Mouse (Mus musculus): ENCODE data around the gene Birc3. TPM values are rescaled to one million over a fixed set of nuclear protein-coding genes. Genes with fewer than 3 reads are reported as not detected.

The Birc3 gene
- polyA plus RNA-seq, 1 experiment from 2014 or later, result 8.6 TPM

DNA sequence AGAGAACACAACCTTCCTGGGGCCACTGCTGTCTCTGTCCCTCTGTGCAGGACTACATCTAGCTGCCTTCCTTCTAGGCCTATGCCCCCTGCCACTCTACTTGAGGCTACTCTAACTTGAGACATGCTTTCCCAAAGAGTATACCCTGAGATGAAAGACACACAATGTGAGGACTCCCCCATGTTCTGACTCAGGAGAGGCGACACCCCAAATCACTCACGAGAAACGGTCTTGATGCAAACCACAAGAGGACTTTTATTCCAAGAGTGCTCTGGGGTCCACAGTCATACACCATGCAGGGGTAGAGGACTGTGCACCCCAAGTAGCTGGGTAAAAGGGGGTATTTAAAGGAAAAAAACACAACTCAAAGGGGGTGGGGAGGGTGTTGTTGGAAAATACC lies 11.4 kb upstream of the Birc3 start:
- H3K9ac ChIP-seq (ENCODE audit: low read depth, low read length), result no peak overlapping the region
- H3K9me3 ChIP-seq (ENCODE audit: control insufficient read depth), result peaks cover 9% of the 10 kb centered on the region; the same call in 1 of the 2 replicates
- ATAC-seq, result no peak
- H3K36me3 ChIP-seq (ENCODE audit: control insufficient read depth, insufficient read depth), result no peaks in the 10 kb centered on the region
- 97% methylated on average over 3 of the region's 3 CpGs for WGBS
- no peaks in the 10 kb centered on the region for H3K27me3 ChIP-seq (replicated peaks; ENCODE audit: control insufficient read depth, insufficient read depth, low read length)
- H3K4me3 ChIP-seq (ENCODE audit: low read depth, low read length), result no peak overlapping the region
- H3K27ac ChIP-seq (ENCODE audit: low read depth, low read length), result no peak overlapping the region
- no peak for TF ChIP-seq CTCF (IDR thresholded peaks at IDR 0.05; ENCODE audit: low read depth)
- H3K4me2 ChIP-seq (replicated peaks; ENCODE audit: low read depth), result no peak overlapping the region
- no peaks in the 10 kb centered on the region for H3K4me1 ChIP-seq (replicated peaks; ENCODE audit: control insufficient read depth, insufficient read depth, low read length)

DNA sequence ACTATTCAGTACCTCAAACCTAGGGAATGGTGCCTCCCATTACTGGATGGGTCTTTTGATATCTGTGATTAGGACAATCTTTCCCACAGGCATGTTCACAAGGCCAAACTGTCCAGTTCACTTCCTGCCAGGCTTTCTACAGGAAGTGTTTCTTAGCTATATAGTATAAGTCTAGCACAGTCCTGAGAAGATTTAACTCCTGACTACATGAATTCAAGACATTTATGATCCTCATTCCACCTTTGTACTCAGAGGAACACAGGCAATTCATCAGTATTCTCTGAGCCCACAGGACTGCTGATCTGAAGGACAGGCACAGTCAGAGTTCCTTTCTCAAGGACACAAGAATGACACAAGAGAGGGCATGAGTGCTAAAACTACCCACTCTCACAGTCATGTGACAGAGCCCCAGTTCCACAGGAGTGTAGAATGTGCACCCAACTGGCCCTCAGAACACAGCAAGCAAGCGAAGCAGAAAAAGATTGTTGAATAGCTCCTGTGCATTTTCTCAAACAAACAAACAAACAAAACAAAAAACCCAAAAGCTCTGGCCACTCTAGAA lies 9.4 kb upstream of the Birc3 start:
- no peaks in the 10 kb centered on the region for H3K36me3 ChIP-seq (ENCODE audit: control insufficient read depth, insufficient read depth)
- TF ChIP-seq CTCF (IDR thresholded peaks at IDR 0.05; ENCODE audit: low read depth), result no peak
- no peak overlapping the region for H3K4me3 ChIP-seq (ENCODE audit: low read depth, low read length)
- no peak overlapping the region for H3K4me2 ChIP-seq (replicated peaks; ENCODE audit: low read depth)
- H3K9me3 ChIP-seq (ENCODE audit: control insufficient read depth), result peaks cover 9% of the 10 kb centered on the region; the same call in 1 of the 2 replicates
- 100% methylated on average over 1 of the region's 1 CpGs for WGBS
- no peak overlapping the region for H3K9ac ChIP-seq (ENCODE audit: low read depth, low read length)
- H3K27me3 ChIP-seq (replicated peaks; ENCODE audit: control insufficient read depth, insufficient read depth, low read length), result no peaks in the 10 kb centered on the region
- H3K4me1 ChIP-seq (replicated peaks; ENCODE audit: control insufficient read depth, insufficient read depth, low read length), result no peaks in the 10 kb centered on the region
- peak; percentile 92 for ATAC-seq
- no peak overlapping the region for H3K27ac ChIP-seq (ENCODE audit: low read depth, low read length)

GRCm38 (mm10) chr9:7873511-7874211 lies 675 bp upstream of the Birc3 start:
- Histone ChIP-seq H3K9ac (ENCODE audit: low read depth, low read length) (no peak overlapping the region), H3K4me3 (ENCODE audit: low read depth, low read length) (no peak overlapping the region), H3K4me2 (replicated peaks; ENCODE audit: low read depth) (peak overlapping the region; percentile 76), H3K27ac (ENCODE audit: low read depth, low read length) (peak overlapping the region; percentile 95), H3K27me3 (replicated peaks; ENCODE audit: control insufficient read depth, insufficient read depth, low read length) (no peaks in the 10 kb centered on the region), H3K36me3 (ENCODE audit: control insufficient read depth, insufficient read depth) (no peaks in the 10 kb centered on the region; the same call in 1 of the 2 replicates), H3K4me1 (replicated peaks; ENCODE audit: control insufficient read depth, insufficient read depth, low read length) (0 out of 2 replicates have a peak, but pooled peaks cover 2% of the 10 kb centered on the region), H3K9me3 (ENCODE audit: control insufficient read depth) (no peaks in the 10 kb centered on the region)
- 89% methylated on average over 8 of the region's 8 CpGs for WGBS
- TF ChIP-seq CTCF (IDR thresholded peaks at IDR 0.05; ENCODE audit: low read depth), result peak; percentile 36; the same call in 1 of the 2 replicates
- no peak for ATAC-seq

DNA sequence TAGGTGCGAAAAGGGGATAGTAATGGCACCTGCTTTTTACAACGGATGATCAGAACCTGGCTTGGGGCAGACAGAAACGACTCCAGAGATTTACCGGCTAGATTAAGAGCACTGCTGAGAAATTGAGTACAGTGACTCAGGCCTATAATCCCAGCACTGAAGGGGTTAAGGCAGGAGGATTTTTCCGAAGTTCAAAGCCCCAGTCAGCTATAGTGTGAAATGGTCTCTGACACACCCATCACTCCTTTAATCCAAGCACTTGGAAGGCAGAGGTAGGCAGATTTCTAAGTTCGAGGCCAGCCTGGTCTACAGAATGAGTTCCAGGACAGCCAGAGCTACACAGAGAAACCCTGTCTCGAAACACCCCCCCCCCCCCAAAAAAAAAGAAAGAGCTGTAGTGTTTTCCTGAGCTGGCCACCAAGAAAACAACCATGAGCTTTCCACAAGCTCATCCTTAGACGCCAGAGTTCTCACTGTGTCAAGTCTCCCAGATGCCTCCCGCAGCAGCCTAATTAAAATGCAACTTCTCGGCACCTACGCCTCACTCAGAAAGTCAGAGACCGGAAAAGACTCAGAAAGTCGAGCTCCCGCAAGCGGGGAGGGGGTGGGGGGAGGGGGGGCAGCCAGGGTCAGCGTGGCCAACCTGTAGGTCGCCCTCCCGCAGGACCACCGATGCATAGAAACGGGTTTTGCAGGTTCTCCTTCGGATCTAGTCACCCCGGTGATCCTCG lies 777 bp downstream of the Birc3 start:
- no peaks in the 10 kb centered on the region for H3K27me3 ChIP-seq (replicated peaks; ENCODE audit: control insufficient read depth, insufficient read depth, low read length)
- peak overlapping the region; percentile 76 for H3K4me2 ChIP-seq (replicated peaks; ENCODE audit: low read depth)
- H3K36me3 ChIP-seq (ENCODE audit: control insufficient read depth, insufficient read depth), result peaks cover 5% of the 10 kb centered on the region; the same call in 1 of the 2 replicates
- WGBS, result 14% methylated on average over 22 of the region's 23 CpGs
- H3K9me3 ChIP-seq (ENCODE audit: control insufficient read depth), result no peaks in the 10 kb centered on the region
- H3K4me3 ChIP-seq (ENCODE audit: low read depth, low read length), result peak overlapping the region; percentile 59
- 0 out of 2 replicates have a peak, but pooled peaks cover 2% of the 10 kb centered on the region for H3K4me1 ChIP-seq (replicated peaks; ENCODE audit: control insufficient read depth, insufficient read depth, low read length)
- H3K27ac ChIP-seq (ENCODE audit: low read depth, low read length), result peak overlapping the region; percentile 95
- H3K9ac ChIP-seq (ENCODE audit: low read depth, low read length), result peak overlapping the region; percentile 85
- peak; percentile 28 for ATAC-seq
- no peak for TF ChIP-seq CTCF (IDR thresholded peaks at IDR 0.05; ENCODE audit: low read depth)

GRCm38 (mm10) chr9:7871316-7872043 lies 1.5 kb downstream of the Birc3 start:
- H3K27ac ChIP-seq (ENCODE audit: low read depth, low read length), result peak overlapping the region; percentile 76
- H3K27me3 ChIP-seq (replicated peaks; ENCODE audit: control insufficient read depth, insufficient read depth, low read length), result no peaks in the 10 kb centered on the region
- peak; percentile 33 for ATAC-seq
- peak overlapping the region; percentile 76 for H3K4me2 ChIP-seq (replicated peaks; ENCODE audit: low read depth)
- H3K4me3 ChIP-seq (ENCODE audit: low read depth, low read length), result peak overlapping the region; percentile 59
- H3K9me3 ChIP-seq (ENCODE audit: control insufficient read depth), result no peaks in the 10 kb centered on the region
- H3K36me3 ChIP-seq (ENCODE audit: control insufficient read depth, insufficient read depth), result peaks cover 10% of the 10 kb centered on the region; the same call in 1 of the 2 replicates
- H3K4me1 ChIP-seq (replicated peaks; ENCODE audit: control insufficient read depth, insufficient read depth, low read length), result 0 out of 2 replicates have a peak, but pooled peaks cover 2% of the 10 kb centered on the region
- 0 out of 2 replicates have a peak overlapping the region, but pooled peaks have one; percentile 18 for H3K9ac ChIP-seq (ENCODE audit: low read depth, low read length)
- TF ChIP-seq CTCF (IDR thresholded peaks at IDR 0.05; ENCODE audit: low read depth), result no peak
- WGBS, result 42% methylated on average over 4 of the region's 4 CpGs
